8 mouse cellular contexts compared by ENCODE assay signal in the genomic region with DNA sequence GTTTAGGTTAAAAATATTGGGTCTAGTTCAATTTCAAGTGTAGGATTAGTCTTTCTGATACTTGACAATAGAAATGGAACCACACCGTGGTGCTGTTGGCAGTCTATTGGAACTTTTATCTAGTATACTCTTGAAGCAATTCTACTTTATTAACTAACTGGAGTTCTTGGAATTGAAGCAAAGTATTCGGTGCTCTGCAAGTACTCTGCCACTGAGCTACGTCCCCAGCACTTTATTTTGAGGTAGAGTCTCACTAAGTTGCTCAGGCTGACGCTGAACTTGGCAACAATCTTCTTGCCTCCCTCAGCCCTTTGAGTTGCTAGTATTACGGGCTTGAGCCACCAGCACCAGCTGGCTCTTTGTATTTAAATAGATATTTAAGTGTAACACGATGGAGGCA. TPM values are rescaled to one million over a fixed set of nuclear protein-coding genes. Genes with fewer than 3 reads are reported as not detected.
DNase-seq lines count a peak whose midpoint lies in the region; ATAC-seq and TF ChIP-seq lines count a peak whose summit lies in the region.

No protein-coding gene starts in this region.

- H3K4me2 ChIP-seq in heart, embryonic 12.5 days: peak overlapping the region; percentile 59
- H3K4me2 ChIP-seq in heart, embryonic 13.5 days: peak overlapping the region; percentile 92
- H3K4me2 ChIP-seq in limb, embryonic 13.5 days (replicated peaks): peak overlapping the region; percentile 62
- peak overlapping the region; percentile 78 for H3K4me2 ChIP-seq in stomach, postnatal 0 days (replicated peaks; ENCODE audit: low read depth)

- peak; percentile 34 for TF ChIP-seq CTCF in stomach, postnatal 0 days (IDR thresholded peaks at IDR 0.05; ENCODE audit: low read depth)

- peak overlapping the region; percentile 27 for H3K4me3 ChIP-seq in heart, embryonic 12.5 days
- peak overlapping the region; percentile 94 for H3K4me3 ChIP-seq in heart, embryonic 13.5 days
- peak overlapping the region; percentile 98 for H3K4me3 ChIP-seq in limb, embryonic 13.5 days
- peak overlapping the region; percentile 97; the same call in 1 of the 2 replicates for H3K4me3 ChIP-seq in stomach, postnatal 0 days (ENCODE audit: low read depth, low read length)

- H3K9ac ChIP-seq in heart, embryonic 12.5 days: peak overlapping the region; percentile 58; the same call in 1 of the 2 replicates
- peak overlapping the region; percentile 98 for H3K9ac ChIP-seq in heart, embryonic 13.5 days
- H3K9ac ChIP-seq in limb, embryonic 13.5 days: peak overlapping the region; percentile 50; the same call in 1 of the 2 replicates
- peak overlapping the region; percentile 47; the same call in 1 of the 2 replicates for H3K9ac ChIP-seq in stomach, postnatal 0 days (ENCODE audit: low read length)

- no peaks in the 10 kb centered on the region for H3K27me3 ChIP-seq in heart, embryonic 12.5 days (replicated peaks)
- H3K27me3 ChIP-seq in heart, embryonic 13.5 days (replicated peaks): no peaks in the 10 kb centered on the region
- H3K27me3 ChIP-seq in limb, embryonic 13.5 days: no peaks in the 10 kb centered on the region
- no peaks in the 10 kb centered on the region for H3K27me3 ChIP-seq in stomach, postnatal 0 days (ENCODE audit: control insufficient read depth, insufficient read depth, low read length)

- peaks cover 8% of the 10 kb centered on the region for H3K4me1 ChIP-seq in heart, embryonic 12.5 days (replicated peaks)
- peaks cover 17% of the 10 kb centered on the region for H3K4me1 ChIP-seq in heart, embryonic 13.5 days
- peaks cover 20% of the 10 kb centered on the region for H3K4me1 ChIP-seq in limb, embryonic 13.5 days
- H3K4me1 ChIP-seq in stomach, postnatal 0 days (replicated peaks; ENCODE audit: control insufficient read depth, insufficient read depth): 0 out of 2 replicates have a peak, but pooled peaks cover 3% of the 10 kb centered on the region

- no peak for DNase-seq in heart, adult 11 months
- DNase-seq in MEL-GATA-1-ER (ENCODE audit: extremely low read depth, low read depth): peak; percentile 22
- DNase-seq in stomach, postnatal 0 days (ENCODE audit: low spot score): no peak
- no peak for DNase-seq in urinary bladder, adult 18-20 months (ENCODE audit: low spot score in 2 of 2)
- DNase-seq in lung, adult 18-20 months: no peak

- WGBS in heart, embryonic 12.5 days: 40% methylated on average over 6 of the region's 6 CpGs
- 27% methylated on average over 6 of the region's 6 CpGs for WGBS in heart, embryonic 13.5 days
- 57% methylated on average over 6 of the region's 6 CpGs for WGBS in limb, embryonic 13.5 days
- WGBS in stomach, postnatal 0 days: 12% methylated on average over 6 of the region's 6 CpGs

- ATAC-seq in heart, embryonic 12.5 days (ENCODE audit: insufficient number of reproducible peaks, low FRiP score): no peak
- ATAC-seq in heart, embryonic 13.5 days (ENCODE audit: extremely low read depth, insufficient number of reproducible peaks, low FRiP score, low TSS enrichment): no peak
- ATAC-seq in limb, embryonic 13.5 days (ENCODE audit: low FRiP score, low read depth): no peak
- ATAC-seq in stomach, postnatal 0 days (ENCODE audit: low FRiP score, low TSS enrichment): no peak

- TF ChIP-seq EP300 in stomach, postnatal 0 days (optimal IDR thresholded peaks at IDR 0.05): no peak

- H3K36me3 ChIP-seq in heart, embryonic 12.5 days: no peaks in the 10 kb centered on the region
- H3K36me3 ChIP-seq in heart, embryonic 13.5 days: no peaks in the 10 kb centered on the region
- no peaks in the 10 kb centered on the region for H3K36me3 ChIP-seq in limb, embryonic 13.5 days
- H3K36me3 ChIP-seq in stomach, postnatal 0 days (ENCODE audit: control insufficient read depth, insufficient read depth, low read length): no peaks in the 10 kb centered on the region

- H3K27ac ChIP-seq in heart, embryonic 12.5 days (ENCODE audit: poor library complexity, severe bottlenecking): no peak overlapping the region
- 0 out of 2 replicates have a peak overlapping the region, but pooled peaks have one; percentile 40 for H3K27ac ChIP-seq in heart, embryonic 13.5 days (replicated peaks)
- 0 out of 2 replicates have a peak overlapping the region, but pooled peaks have one; percentile 4 for H3K27ac ChIP-seq in limb, embryonic 13.5 days
- peak overlapping the region; percentile 73 for H3K27ac ChIP-seq in stomach, postnatal 0 days (replicated peaks)

- no peaks in the 10 kb centered on the region for H3K9me3 ChIP-seq in heart, embryonic 12.5 days (replicated peaks)
- H3K9me3 ChIP-seq in heart, embryonic 13.5 days: no peaks in the 10 kb centered on the region
- H3K9me3 ChIP-seq in limb, embryonic 13.5 days: no peaks in the 10 kb centered on the region
- no peaks in the 10 kb centered on the region for H3K9me3 ChIP-seq in stomach, postnatal 0 days (ENCODE audit: control insufficient read depth, low read length)

RNA-seq across cellular contexts. Expression of a gene that starts 1.9 kb away (rescaled TPM):
- 98.7 and 103 TPM in 2 replicates for polyA plus RNA-seq in heart, embryonic 12.5 days (2016; fragmentation: Nextera tagmentation; extraction: Ambion mirVana)
- polyA plus RNA-seq in heart, embryonic 13.5 days (2015; fragmentation: Nextera tagmentation; extraction: Ambion mirVana): 73.7 and 77.0 TPM in 2 replicates
- polyA plus RNA-seq in limb, embryonic 13.5 days (2015; fragmentation: Nextera tagmentation; extraction: Ambion mirVana): 116 and 122 TPM in 2 replicates
- polyA plus RNA-seq in stomach, postnatal 0 days (2015; fragmentation: Nextera tagmentation; extraction: Ambion mirVana): 45.6 and 54.0 TPM in 2 replicates

RNA-seq across cellular contexts. Expression of a gene that starts 2.0 kb away (rescaled TPM):
- polyA plus RNA-seq in heart, embryonic 12.5 days (2016; fragmentation: Nextera tagmentation; extraction: Ambion mirVana): 38.3 and 38.6 TPM in 2 replicates
- polyA plus RNA-seq in heart, embryonic 13.5 days (2015; fragmentation: Nextera tagmentation; extraction: Ambion mirVana): 28.8 and 37.0 TPM in 2 replicates
- polyA plus RNA-seq in limb, embryonic 13.5 days (2015; fragmentation: Nextera tagmentation; extraction: Ambion mirVana): 44.2 and 46.2 TPM in 2 replicates
- 44.6 and 47.5 TPM in 2 replicates for polyA plus RNA-seq in stomach, postnatal 0 days (2015; fragmentation: Nextera tagmentation; extraction: Ambion mirVana)

RNA-seq across cellular contexts. Expression of a gene that starts 31.6 kb away (rescaled TPM):
- 2.4 and 3.2 TPM in 2 replicates for polyA plus RNA-seq in heart, embryonic 12.5 days (2016; fragmentation: Nextera tagmentation; extraction: Ambion mirVana)
- polyA plus RNA-seq in heart, embryonic 13.5 days (2015; fragmentation: Nextera tagmentation; extraction: Ambion mirVana): 1.8 and 1.9 TPM in 2 replicates
- 2.8 and 3.0 TPM in 2 replicates for polyA plus RNA-seq in limb, embryonic 13.5 days (2015; fragmentation: Nextera tagmentation; extraction: Ambion mirVana)
- polyA plus RNA-seq in stomach, postnatal 0 days (2015; fragmentation: Nextera tagmentation; extraction: Ambion mirVana): 1.8 and 2.0 TPM in 2 replicates

Comparison
In these comparisons a context has a peak if more than half of its experiments do, and no peak if none do; other contexts are left out.
1. H3K4me3 ChIP-seq: peak in every context shown above with its lines; median percentile 98 in limb, embryonic 13.5 days; 97 in stomach, postnatal 0 days; 94 in heart, embryonic 13.5 days; 27 in heart, embryonic 12.5 days.
2. H3K9ac ChIP-seq: peak in every context shown above with its lines; median percentile 98 in heart, embryonic 13.5 days; 58 in heart, embryonic 12.5 days; 50 in limb, embryonic 13.5 days; 47 in stomach, postnatal 0 days.